Mouse (Mus musculus): ENCODE results near the gene Kcnt1.
A peak's percentile ranks its signal among the peaks of the same experiment; 100 is the strongest.

Gene Kcnt1

GRCm38 (mm10) chr2:25879061-25879460, 15.5 kb downstream of the Kcnt1 start:
- no peak for DNase-seq

GRCm38 (mm10) chr2:25882276-25882675, 18.7 kb downstream of the Kcnt1 start:
- no peak for DNase-seq

- DNase-seq = no peak
Measured at GRCm38 (mm10) chr2:25884756-25885155, 21.2 kb downstream of the Kcnt1 start.

- DNase-seq = no peak
Measured at GRCm38 (mm10) chr2:25887226-25887625, 23.7 kb downstream of the Kcnt1 start.

- peak; percentile 64 for DNase-seq
Measured at GRCm38 (mm10) chr2:25888144-25888543, 24.6 kb downstream of the Kcnt1 start.

GRCm38 (mm10) chr2:25892440-25892839, 28.9 kb downstream of the Kcnt1 start:
- DNase-seq = no peak

GRCm38 (mm10) chr2:25898970-25899369, 35.4 kb downstream of the Kcnt1 start:
- DNase-seq = no peak

GRCm38 (mm10) chr2:25909872-25910271, 46.3 kb downstream of the Kcnt1 start:
- no peak for DNase-seq

- peak; percentile 75 for DNase-seq
Measured at GRCm38 (mm10) chr2:25913247-25913646, 49.7 kb downstream of the Kcnt1 start.

GRCm38 (mm10) chr2:25914201-25914600, 50.7 kb downstream of the Kcnt1 start:
- DNase-seq = no peak

- no peak for DNase-seq
Measured at GRCm38 (mm10) chr2:25914821-25915220, 51.3 kb downstream of the Kcnt1 start.

GRCm38 (mm10) chr2:25918408-25918807, 54.9 kb downstream of the Kcnt1 start:
- no peak for DNase-seq

GRCm38 (mm10) chr2:25919972-25920371, 56.4 kb downstream of the Kcnt1 start:
- no peak for DNase-seq

- no peak for DNase-seq
Measured at GRCm38 (mm10) chr2:25923799-25924198, 60.3 kb downstream of the Kcnt1 start.

GRCm38 (mm10) chr2:25924934-25925333, 61.4 kb downstream of the Kcnt1 start:
- DNase-seq = no peak

GRCm38 (mm10) chr2:25927821-25928220, 64.3 kb downstream of the Kcnt1 start:
- DNase-seq = no peak

GRCm38 (mm10) chr2:25931249-25931859, 67.8 kb downstream of the Kcnt1 start:
- peak; percentile 77 for DNase-seq

GRCm38 (mm10) chr2:25940503-25940902, 77.0 kb downstream of the Kcnt1 start:
- DNase-seq = peak; percentile 63

- DNase-seq = no peak
Measured at GRCm38 (mm10) chr2:25943822-25944221, 80.3 kb downstream of the Kcnt1 start.

GRCm38 (mm10) chr2:25947950-25948349, 84.4 kb downstream of the Kcnt1 start:
- DNase-seq = no peak

- DNase-seq = no peak
Measured at GRCm38 (mm10) chr2:25949291-25949690, 85.8 kb downstream of the Kcnt1 start.
